Mouse (Mus musculus) intestine, postnatal 0 days (tissue): ENCODE measurements around the gene Hsph1. TPM values are rescaled to one million over a fixed set of nuclear protein-coding genes. Genes with fewer than 3 reads are reported as not detected.
A peak's percentile ranks its signal among the peaks of the same experiment; 100 is the strongest.

Experiments
- ATAC-seq: fragments of 200-750 bp; cut with Nextera tagmentation; 2 replicates; pipeline ENCODE4 v1.8.0; 2017; ENCODE audit warnings: mild to moderate bottlenecking, moderate TSS enrichment, moderate library complexity
- H3K27ac ChIP-seq: fragments of 300-500 bp; sonication (generic); 2 replicates; pipeline ENCODE4 v1.5.1; 2014; ENCODE audit warnings: mild to moderate bottlenecking, low read depth, low read length, moderate library complexity
- H3K27me3 ChIP-seq: fragments of 300-500 bp; sonication (generic); replicated peaks from 2 replicates; pipeline ENCODE4 v1.6.1; 2014; ENCODE audit warnings: low read length, mixed read lengths; ENCODE audit not compliant: control insufficient read depth, insufficient read depth
- H3K36me3 ChIP-seq: fragments of 300-500 bp; sonication (generic); 2 replicates; pipeline ENCODE4 v1.6.1; 2014; ENCODE audit warnings: mild to moderate bottlenecking, moderate library complexity; ENCODE audit not compliant: control insufficient read depth, insufficient read depth
- H3K4me1 ChIP-seq: fragments of 300-500 bp; sonication (generic); replicated peaks from 2 replicates; pipeline ENCODE4 v1.6.1; 2014; ENCODE audit warnings: antibody characterized with exemption, low read length, mixed read lengths; ENCODE audit not compliant: control insufficient read depth, insufficient read depth
- H3K4me2 ChIP-seq: fragments of 300-500 bp; sonication (generic); replicated peaks from 2 replicates; pipeline ENCODE4 v1.6.1; 2014; ENCODE audit warnings: low read depth, mild to moderate bottlenecking, moderate library complexity
- H3K4me3 ChIP-seq: fragments of 300-500 bp; sonication (generic); 2 replicates; pipeline ENCODE4 v1.5.1; 2014; ENCODE audit warnings: low read depth, low read length
- H3K9ac ChIP-seq: fragments of 300-500 bp; sonication (generic); 2 replicates; pipeline ENCODE4 v1.6.1; 2014; ENCODE audit warnings: mild to moderate bottlenecking, low read depth, low read length
- H3K9me3 ChIP-seq: fragments of 300-500 bp; sonication (generic); 2 replicates; pipeline ENCODE4 v1.6.1; 2016; ENCODE audit warnings: mixed run types; ENCODE audit not compliant: control insufficient read depth
- CTCF ChIP-seq: sonication (generic); IDR thresholded peaks from 2 replicates; pipeline ENCODE4 v1.5.1; 2016; ENCODE audit warnings: low read depth, mild to moderate bottlenecking, control low read depth, antibody characterized with exemption, moderate library complexity
- WGBS: fragments of 180-500 bp; shearing (Covaris S2); extraction: QIAGEN DNeasy Blood & Tissue Kit; methylation state at CpG from one replicate; pipeline ENCODE4 v1.1.7; 2014; 5-methylcytosine and 5-hydroxymethylcytosine counted together
- polyA plus RNA-seq: library from polyadenylated mRNA; unstranded; fragments of >200 nt; fragmentation: Nextera tagmentation; extraction: Ambion mirVana; gene quantifications from 2 replicates; pipeline ENCODE4 v1.2.1, GENCODE M21; 2015

The Hsph1 gene
- polyA plus RNA-seq, 1 experiment from 2014 or later = 9.0 TPM

DNA sequence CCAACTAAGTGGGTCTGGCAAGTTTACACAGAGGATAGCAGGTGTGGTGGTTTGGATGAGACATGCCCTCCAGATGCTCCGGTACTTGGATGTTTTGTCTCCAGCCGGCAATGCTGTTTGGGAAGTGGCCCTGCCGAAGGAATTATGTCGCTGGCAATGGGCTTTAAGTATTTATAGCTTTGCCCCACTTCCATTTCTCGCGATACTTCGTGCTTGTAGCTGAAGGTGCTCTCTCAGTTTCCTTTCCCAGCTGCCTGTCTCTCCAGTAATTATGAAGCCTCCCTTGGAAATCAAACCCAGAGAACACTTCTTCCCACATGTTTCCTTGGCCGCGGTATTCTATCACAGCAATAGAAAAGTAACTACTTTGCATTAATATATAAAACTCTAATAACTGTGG is 19.5 kb upstream of the Hsph1 start:
- Histone ChIP-seq H3K4me1 (no peaks in the 10 kb centered on the region), H3K4me2 (no peak overlapping the region), H3K36me3 (no peaks in the 10 kb centered on the region), H3K27me3 (no peaks in the 10 kb centered on the region), H3K27ac (no peak overlapping the region), H3K9me3 (no peaks in the 10 kb centered on the region), H3K9ac (no peak overlapping the region), H3K4me3 (no peak overlapping the region)
- 85% methylated on average over 9 of the region's 9 CpGs for WGBS
- ATAC-seq = no peak
- no peak for TF ChIP-seq CTCF

DNA sequence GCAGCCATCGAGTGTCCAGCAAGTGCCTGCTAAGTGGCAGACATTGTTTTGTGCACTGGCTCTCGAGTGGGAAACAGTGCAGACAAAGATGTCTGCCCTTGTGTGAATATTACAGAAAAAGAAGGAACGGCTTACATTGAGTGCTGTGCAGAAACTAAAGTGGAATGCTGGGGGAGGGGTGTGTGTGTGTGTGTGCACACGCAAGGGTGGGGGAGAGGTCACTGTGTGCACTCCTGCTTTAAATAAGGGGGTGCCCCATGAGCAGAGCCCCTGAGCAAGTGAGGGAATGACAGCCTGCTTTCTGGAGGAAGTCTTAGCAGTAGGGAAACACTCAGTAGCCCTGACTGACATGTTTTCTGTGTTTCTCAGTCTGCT is 14.0 kb upstream of the Hsph1 start:
- TF ChIP-seq CTCF = no peak
- Histone ChIP-seq H3K27ac (peak overlapping the region; percentile 73), H3K9me3 (no peaks in the 10 kb centered on the region), H3K4me3 (no peak overlapping the region), H3K4me2 (peak overlapping the region; percentile 13; the same call in 1 of the 2 replicates), H3K9ac (no peak overlapping the region), H3K4me1 (no peaks in the 10 kb centered on the region), H3K27me3 (no peaks in the 10 kb centered on the region), H3K36me3 (no peaks in the 10 kb centered on the region)
- ATAC-seq = no peak
- WGBS = 39% methylated on average over 4 of the region's 4 CpGs

DNA sequence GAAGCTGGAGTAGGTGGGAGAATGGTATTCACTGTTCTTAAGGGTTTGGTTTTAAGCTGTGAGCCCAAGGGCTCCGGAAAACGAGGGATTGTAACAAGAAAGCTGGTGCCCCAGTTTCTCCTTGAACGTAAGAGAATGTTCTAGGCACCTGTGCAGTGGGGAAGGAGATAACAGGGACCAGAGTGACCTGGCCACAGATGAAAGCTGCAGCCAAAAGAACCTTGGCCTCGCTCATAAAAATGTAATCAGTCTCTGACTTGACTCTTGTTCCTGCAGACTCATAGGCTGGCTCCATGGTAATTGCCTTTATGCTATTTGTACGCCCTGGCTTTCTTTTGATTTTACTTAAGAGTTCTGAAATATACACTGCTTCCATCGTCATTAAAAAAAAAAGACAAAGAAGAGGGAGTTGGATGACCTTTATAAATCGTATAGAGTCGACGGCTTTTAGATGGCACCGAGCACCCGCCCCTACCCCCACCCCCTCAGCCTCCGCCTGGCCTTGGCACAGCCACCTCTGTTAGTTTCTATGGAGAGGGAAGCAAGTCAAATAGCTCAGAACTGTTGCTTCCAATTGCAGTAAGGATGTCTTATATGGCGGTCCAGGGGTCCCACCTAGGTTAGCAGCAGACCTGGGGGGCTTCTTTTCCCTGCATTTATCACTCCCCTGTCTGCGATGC is 13.5 kb upstream of the Hsph1 start:
- ATAC-seq = peak; percentile 81
- Histone ChIP-seq H3K36me3 (no peaks in the 10 kb centered on the region), H3K27me3 (no peaks in the 10 kb centered on the region), H3K27ac (peak overlapping the region; percentile 73), H3K4me1 (no peaks in the 10 kb centered on the region), H3K9me3 (no peaks in the 10 kb centered on the region), H3K4me3 (no peak overlapping the region), H3K4me2 (peak overlapping the region; percentile 13; the same call in 1 of the 2 replicates), H3K9ac (no peak overlapping the region)
- WGBS = 40% methylated on average over 14 of the region's 14 CpGs
- TF ChIP-seq CTCF = no peak

DNA sequence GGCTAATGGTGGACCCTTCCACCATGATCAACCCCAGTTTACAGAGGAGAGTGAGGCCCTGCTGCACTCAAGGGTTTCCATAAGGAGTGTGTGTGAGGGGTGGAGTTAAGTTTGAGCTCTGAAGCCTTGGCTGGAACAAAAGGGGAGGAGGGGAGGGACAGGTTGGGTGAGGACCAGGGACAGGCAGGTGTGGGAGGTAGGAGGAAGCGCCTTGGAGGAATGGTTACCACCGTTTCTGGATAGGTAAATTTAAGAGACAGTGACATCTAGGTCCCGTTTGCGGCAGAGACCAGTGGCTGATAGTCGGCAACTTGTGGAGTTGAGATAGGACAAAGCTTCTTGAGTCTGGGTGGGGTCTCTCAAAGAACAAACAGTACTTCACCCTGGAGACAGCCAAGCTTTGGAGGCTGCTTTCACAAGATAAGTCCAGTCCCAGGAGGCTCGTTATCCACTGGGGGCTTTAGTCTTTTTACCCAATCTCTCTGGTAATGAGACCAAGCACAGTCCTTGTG is 12.8 kb upstream of the Hsph1 start:
- peak; percentile 61 for ATAC-seq
- 32% methylated on average over 6 of the region's 6 CpGs for WGBS
- Histone ChIP-seq H3K9me3 (no peaks in the 10 kb centered on the region), H3K4me2 (0 out of 2 replicates have a peak overlapping the region, but pooled peaks have one; percentile 13), H3K9ac (no peak overlapping the region), H3K4me1 (no peaks in the 10 kb centered on the region), H3K27me3 (no peaks in the 10 kb centered on the region), H3K4me3 (no peak overlapping the region), H3K27ac (peak overlapping the region; percentile 73), H3K36me3 (no peaks in the 10 kb centered on the region)
- TF ChIP-seq CTCF = no peak

DNA sequence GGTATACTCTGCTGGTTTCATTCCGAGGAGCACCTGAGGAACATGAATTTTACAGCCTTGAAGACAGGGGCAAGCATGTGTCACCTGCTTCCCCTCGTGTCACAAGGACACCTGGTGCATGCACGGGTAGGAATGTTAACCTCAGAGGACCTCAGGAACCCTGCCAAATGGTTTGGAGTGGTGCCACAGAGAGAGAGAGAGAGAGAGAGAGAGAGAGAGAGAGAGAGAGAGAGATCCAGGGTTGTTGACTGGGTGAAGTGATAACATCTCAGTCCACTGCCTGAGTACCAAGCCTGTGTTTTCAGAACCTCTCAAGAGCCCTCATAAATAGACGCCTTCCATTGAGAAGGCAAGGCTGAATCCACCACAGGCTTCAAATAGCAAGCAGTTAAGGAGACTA is 12.0 kb upstream of the Hsph1 start:
- no peaks in the 10 kb centered on the region for H3K36me3 ChIP-seq
- no peak for TF ChIP-seq CTCF
- H3K9ac ChIP-seq = no peak overlapping the region
- no peak overlapping the region; the same call in 1 of the 2 replicates for H3K27ac ChIP-seq
- H3K27me3 ChIP-seq = no peaks in the 10 kb centered on the region
- WGBS = 36% methylated on average over 4 of the region's 4 CpGs
- H3K4me3 ChIP-seq = no peak overlapping the region
- no peaks in the 10 kb centered on the region for H3K9me3 ChIP-seq
- H3K4me1 ChIP-seq = no peaks in the 10 kb centered on the region
- 0 out of 2 replicates have a peak, but pooled peaks have one; percentile 23 for ATAC-seq
- H3K4me2 ChIP-seq = no peak overlapping the region

DNA sequence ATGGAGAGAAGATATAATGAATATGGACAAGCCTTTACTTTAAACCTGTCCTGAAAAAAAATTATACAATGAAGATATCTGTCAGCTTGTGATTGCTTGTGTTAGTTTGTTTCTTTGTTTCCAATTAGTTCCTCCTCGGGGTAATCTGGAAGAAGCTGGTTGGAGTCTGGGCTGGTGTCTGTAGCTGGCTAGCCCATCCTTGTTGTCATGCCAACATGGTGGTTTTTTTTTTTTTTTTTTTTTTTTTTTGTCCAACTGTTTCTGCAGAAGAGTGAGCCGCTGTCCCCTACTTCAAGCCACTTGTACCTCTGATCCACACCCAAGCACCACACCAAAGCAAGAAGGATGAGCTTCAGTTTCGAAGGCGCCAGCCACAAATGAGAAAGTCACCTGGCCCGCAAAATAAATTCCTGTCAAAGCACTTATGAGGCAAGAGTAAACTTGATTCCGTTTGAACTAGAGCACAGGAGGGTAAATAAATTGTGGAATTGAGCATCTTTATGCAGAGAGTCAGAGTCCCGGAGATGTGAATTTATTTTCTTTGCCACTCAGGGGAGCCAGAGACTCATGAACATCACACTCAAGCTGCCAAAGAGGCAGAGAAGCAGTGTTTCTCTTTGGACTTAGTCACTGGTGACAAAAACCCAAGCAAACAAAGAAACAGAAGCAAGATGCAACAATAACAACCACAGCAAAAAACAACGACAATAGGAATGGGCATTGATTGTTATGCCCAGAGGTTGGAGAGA is 11.4 kb upstream of the Hsph1 start:
- Histone ChIP-seq H3K27me3 (no peaks in the 10 kb centered on the region), H3K36me3 (no peaks in the 10 kb centered on the region), H3K9me3 (no peaks in the 10 kb centered on the region), H3K9ac (no peak overlapping the region), H3K4me3 (no peak overlapping the region), H3K4me1 (no peaks in the 10 kb centered on the region), H3K27ac (no peak overlapping the region), H3K4me2 (no peak overlapping the region)
- ATAC-seq = no peak
- peak; percentile 57 for TF ChIP-seq CTCF
- WGBS = 69% methylated on average over 8 of the region's 8 CpGs
